8 mouse cellular contexts compared by ENCODE assay signal in genomic region chr1:58651571-58652456, GRCm38 (mm10). TPM values are rescaled to one million over a fixed set of nuclear protein-coding genes. Genes with fewer than 3 reads are reported as not detected.
A peak's percentile ranks its signal among the peaks of the same experiment; 100 is the strongest.
DNase-seq lines count a peak whose midpoint lies in the region; ATAC-seq and TF ChIP-seq lines count a peak whose summit lies in the region.
"Not testable (repeated sequence)": the region's sequence is repeated elsewhere in the genome, so short reads cannot be mapped to it uniquely, and the experiment has no call there.

No protein-coding gene starts in this region.

- not testable (repeated sequence) for H3K27me3 ChIP-seq in forebrain, embryonic 13.5 days; hindbrain, embryonic 10.5 days (ENCODE audit: insufficient read depth, poor library complexity, severe bottlenecking); kidney, embryonic 14.5 days (ENCODE audit: control insufficient read depth, insufficient read depth, low read length); liver, embryonic 14.5 days (ENCODE audit: control insufficient read depth, insufficient read depth, low read length); midbrain, embryonic 15.5 days (replicated peaks); stomach, embryonic 16.5 days (ENCODE audit: control insufficient read depth, insufficient read depth, low read length)

- H3K4me2 ChIP-seq in forebrain, embryonic 13.5 days = peak overlapping the region; percentile 74
- peak overlapping the region; percentile 80 for H3K4me2 ChIP-seq in kidney, embryonic 14.5 days (replicated peaks; ENCODE audit: low read depth, low read length)
- peak overlapping the region; percentile 70 for H3K4me2 ChIP-seq in liver, embryonic 14.5 days (ENCODE audit: low read depth)
- peak overlapping the region; percentile 92 for H3K4me2 ChIP-seq in midbrain, embryonic 15.5 days
- H3K4me2 ChIP-seq in stomach, embryonic 16.5 days (ENCODE audit: low read depth, low read length) = peak overlapping the region; percentile 76

- not testable (repeated sequence) for ATAC-seq in forebrain, embryonic 13.5 days; kidney, embryonic 14.5 days (ENCODE audit: low FRiP score, low TSS enrichment); liver, embryonic 14.5 days (ENCODE audit: insufficient read depth); midbrain, embryonic 15.5 days (replicated peaks); stomach, embryonic 16.5 days (ENCODE audit: insufficient read depth, low FRiP score)

- H3K27ac ChIP-seq in forebrain, embryonic 13.5 days; hindbrain, embryonic 10.5 days; kidney, embryonic 14.5 days (ENCODE audit: low read depth, low read length); liver, embryonic 14.5 days; midbrain, embryonic 15.5 days; stomach, embryonic 16.5 days (ENCODE audit: low read length): not testable (repeated sequence)

- not testable (repeated sequence) for H3K9me3 ChIP-seq in forebrain, embryonic 13.5 days (replicated peaks); hindbrain, embryonic 10.5 days; kidney, embryonic 14.5 days (ENCODE audit: control insufficient read depth, low read length); liver, embryonic 14.5 days (ENCODE audit: control insufficient read depth, low read length); midbrain, embryonic 15.5 days; stomach, embryonic 16.5 days (replicated peaks; ENCODE audit: control insufficient read depth, low read length)

- peak overlapping the region; percentile 81 for H3K9ac ChIP-seq in forebrain, embryonic 13.5 days
- 0 out of 2 replicates have a peak overlapping the region, but pooled peaks have one; percentile 53 for H3K9ac ChIP-seq in kidney, embryonic 14.5 days (ENCODE audit: low read depth, low read length)
- not testable (repeated sequence) for H3K9ac ChIP-seq in liver, embryonic 14.5 days (replicated peaks); midbrain, embryonic 15.5 days; stomach, embryonic 16.5 days (ENCODE audit: low read length)

- 89% methylated on average over 17 of the region's 17 CpGs for WGBS in forebrain, embryonic 13.5 days
- WGBS in hindbrain, embryonic 10.5 days = 87% methylated on average over 17 of the region's 17 CpGs
- WGBS in kidney, embryonic 14.5 days = 74% methylated on average over 17 of the region's 17 CpGs
- WGBS in liver, embryonic 14.5 days (ENCODE audit: insufficient replicate concordance) = 64% methylated on average over 17 of the region's 17 CpGs
- WGBS in midbrain, embryonic 15.5 days = 87% methylated on average over 17 of the region's 17 CpGs
- WGBS in stomach, embryonic 16.5 days = 84% methylated on average over 17 of the region's 17 CpGs

- not testable (repeated sequence) for H3K4me1 ChIP-seq in forebrain, embryonic 13.5 days; hindbrain, embryonic 10.5 days (replicated peaks); kidney, embryonic 14.5 days (ENCODE audit: control insufficient read depth, insufficient read depth, low read length); liver, embryonic 14.5 days (replicated peaks; ENCODE audit: control insufficient read depth in 2 of 2, insufficient read depth in 2 of 2, low read length in 1 of 2); midbrain, embryonic 15.5 days; stomach, embryonic 16.5 days (ENCODE audit: control insufficient read depth, insufficient read depth, low read length)

- DNase-seq in CD4-positive, CD25-positive, alpha-beta regulatory T cell, adult 2 months (ENCODE audit: low read depth, low spot score) = peak; percentile 63
- peak; percentile 13 for DNase-seq in c-Kit-positive CD71-positive TER-119-negative erythroid progenitor cells, embryonic 14.5 days (ENCODE audit: low read depth)
- not testable (repeated sequence) for DNase-seq in hindbrain, embryonic 10.5 days (ENCODE audit: low spot score); liver, embryonic 14.5 days (ENCODE audit: low read depth in 3 of 3, low spot score in 3 of 3)

- peak overlapping the region; percentile 59 for H3K4me3 ChIP-seq in forebrain, embryonic 13.5 days
- H3K4me3 ChIP-seq in hindbrain, embryonic 10.5 days = peak overlapping the region; percentile 67
- H3K4me3 ChIP-seq in kidney, embryonic 14.5 days (ENCODE audit: low read length) = peak overlapping the region; percentile 47
- peak overlapping the region; percentile 76 for H3K4me3 ChIP-seq in liver, embryonic 14.5 days (ENCODE audit: insufficient read depth in 1 of 2, low read depth in 2 of 2, low read length in 2 of 2)
- peak overlapping the region; percentile 64 for H3K4me3 ChIP-seq in midbrain, embryonic 15.5 days
- H3K4me3 ChIP-seq in stomach, embryonic 16.5 days (replicated peaks; ENCODE audit: low read length) = peak overlapping the region; percentile 72

- not testable (repeated sequence) for TF ChIP-seq EP300 in liver, embryonic 14.5 days (IDR thresholded peaks at IDR 0.05; ENCODE audit: low read depth)

- TF ChIP-seq CTCF in liver, embryonic 14.5 days (IDR thresholded peaks at IDR 0.05; ENCODE audit: low read depth) = not testable (repeated sequence)

- not testable (repeated sequence) for H3K36me3 ChIP-seq in forebrain, embryonic 13.5 days (ENCODE audit: poor library complexity, severe bottlenecking); hindbrain, embryonic 10.5 days; kidney, embryonic 14.5 days (ENCODE audit: control insufficient read depth, insufficient read depth, low read length); liver, embryonic 14.5 days (replicated peaks; ENCODE audit: control insufficient read depth, insufficient read depth, low read depth); midbrain, embryonic 15.5 days (replicated peaks); stomach, embryonic 16.5 days (ENCODE audit: control insufficient read depth, insufficient read depth, low read length)

RNA-seq across cellular contexts. Expression of gene Als2cr12, which starts 44.0 kb away (rescaled TPM):
- not detected in 2 replicates for polyA plus RNA-seq in forebrain, embryonic 13.5 days (2015; fragmentation: Nextera tagmentation; extraction: Ambion mirVana)
- polyA plus RNA-seq in hindbrain, embryonic 10.5 days (2016; fragmentation: Nextera tagmentation; extraction: Ambion mirVana) = not detected in 2 replicates
- polyA plus RNA-seq in kidney, embryonic 14.5 days (2014; fragmentation: Nextera tagmentation; extraction: Ambion mirVana) = not detected in 2 replicates
- not detected in 2 replicates for polyA plus RNA-seq in liver, embryonic 14.5 days (2012; rRNA removed)
- not detected in 2 replicates for polyA plus RNA-seq in liver, embryonic 14.5 days (2014; fragmentation: Nextera tagmentation; extraction: Ambion mirVana)
- not detected in 2 replicates for polyA plus RNA-seq in midbrain, embryonic 15.5 days (2015; fragmentation: Nextera tagmentation; extraction: Ambion mirVana)
- polyA plus RNA-seq in stomach, embryonic 16.5 days (2015; fragmentation: Nextera tagmentation; extraction: Ambion mirVana) = 0.30 and 0.43 TPM in 2 replicates

RNA-seq across cellular contexts. Expression of gene Cflar, which starts 59.5 kb away (rescaled TPM):
- polyA plus RNA-seq in forebrain, embryonic 13.5 days (2015; fragmentation: Nextera tagmentation; extraction: Ambion mirVana) = 17.1 and 22.8 TPM in 2 replicates
- polyA plus RNA-seq in hindbrain, embryonic 10.5 days (2016; fragmentation: Nextera tagmentation; extraction: Ambion mirVana) = 26.6 and 29.8 TPM in 2 replicates
- 34.0 and 39.6 TPM in 2 replicates for polyA plus RNA-seq in kidney, embryonic 14.5 days (2014; fragmentation: Nextera tagmentation; extraction: Ambion mirVana)
- 8.2 and 8.4 TPM in 2 replicates for polyA plus RNA-seq in liver, embryonic 14.5 days (2012; rRNA removed)
- 10.8 and 13.4 TPM in 2 replicates for polyA plus RNA-seq in liver, embryonic 14.5 days (2014; fragmentation: Nextera tagmentation; extraction: Ambion mirVana)
- polyA plus RNA-seq in midbrain, embryonic 15.5 days (2015; fragmentation: Nextera tagmentation; extraction: Ambion mirVana) = 15.3 and 16.1 TPM in 2 replicates
- polyA plus RNA-seq in stomach, embryonic 16.5 days (2015; fragmentation: Nextera tagmentation; extraction: Ambion mirVana) = 34.2 and 37.4 TPM in 2 replicates
